Mouse (Mus musculus): ENCODE measurements around the gene Dapk3. TPM values are rescaled to one million over a fixed set of nuclear protein-coding genes. Genes with fewer than 3 reads are reported as not detected.

Dapk3 gene
- polyA plus RNA-seq, 1 experiment from 2014 or later, result 55.1 TPM

GRCm38 (mm10) chr10:81193991-81194774 lies 11.4 kb downstream of the Dapk3 start:
- Histone ChIP-seq H3K9me3 (ENCODE audit: control insufficient read depth, low read length) (no peaks in the 10 kb centered on the region), H3K9ac (replicated peaks; ENCODE audit: low read depth, low read length) (0 out of 2 replicates have a peak overlapping the region, but pooled peaks have one; percentile 17), H3K4me2 (ENCODE audit: low read length) (no peak overlapping the region), H3K4me1 (replicated peaks; ENCODE audit: control insufficient read depth, insufficient read depth, low read length) (peaks cover 12% of the 10 kb centered on the region), H3K27me3 (replicated peaks; ENCODE audit: control insufficient read depth, insufficient read depth, low read length) (peaks cover 29% of the 10 kb centered on the region), H3K4me3 (replicated peaks; ENCODE audit: low read length) (no peak overlapping the region), H3K36me3 (ENCODE audit: control insufficient read depth, insufficient read depth) (0 out of 2 replicates have a peak, but pooled peaks cover 2% of the 10 kb centered on the region), H3K27ac (ENCODE audit: low read length) (no peak overlapping the region)
- 12% methylated on average over 37 of the region's 37 CpGs for WGBS
- no peak for ATAC-seq

- H3K4me1 ChIP-seq (replicated peaks; ENCODE audit: control insufficient read depth, insufficient read depth, low read length), result peaks cover 12% of the 10 kb centered on the region
- 69% methylated on average over 4 of the region's 4 CpGs for WGBS
- no peaks in the 10 kb centered on the region for H3K36me3 ChIP-seq (ENCODE audit: control insufficient read depth, insufficient read depth)
- H3K4me3 ChIP-seq (replicated peaks; ENCODE audit: low read length), result no peak overlapping the region
- ATAC-seq, result no peak
- H3K9me3 ChIP-seq (ENCODE audit: control insufficient read depth, low read length), result no peaks in the 10 kb centered on the region
- H3K27ac ChIP-seq (ENCODE audit: low read length), result no peak overlapping the region
- H3K9ac ChIP-seq (replicated peaks; ENCODE audit: low read depth, low read length), result no peak overlapping the region
- H3K27me3 ChIP-seq (replicated peaks; ENCODE audit: control insufficient read depth, insufficient read depth, low read length), result peaks cover 29% of the 10 kb centered on the region
- H3K4me2 ChIP-seq (ENCODE audit: low read length), result no peak overlapping the region
Measured at GRCm38 (mm10) chr10:81195300-81195699, 12.5 kb downstream of the Dapk3 start.

- no peak overlapping the region for H3K9ac ChIP-seq (replicated peaks; ENCODE audit: low read depth, low read length)
- ATAC-seq, result no peak
- H3K4me3 ChIP-seq (replicated peaks; ENCODE audit: low read length), result no peak overlapping the region
- WGBS, result 60% methylated on average over 11 of the region's 11 CpGs
- no peak overlapping the region for H3K27ac ChIP-seq (ENCODE audit: low read length)
- H3K9me3 ChIP-seq (ENCODE audit: control insufficient read depth, low read length), result no peaks in the 10 kb centered on the region
- no peak overlapping the region for H3K4me2 ChIP-seq (ENCODE audit: low read length)
- peaks cover 12% of the 10 kb centered on the region for H3K4me1 ChIP-seq (replicated peaks; ENCODE audit: control insufficient read depth, insufficient read depth, low read length)
- H3K27me3 ChIP-seq (replicated peaks; ENCODE audit: control insufficient read depth, insufficient read depth, low read length), result peaks cover 29% of the 10 kb centered on the region
- H3K36me3 ChIP-seq (ENCODE audit: control insufficient read depth, insufficient read depth), result no peaks in the 10 kb centered on the region
Measured at GRCm38 (mm10) chr10:81196470-81197065, 13.8 kb downstream of the Dapk3 start.

GRCm38 (mm10) chr10:81197305-81197704 lies 14.5 kb downstream of the Dapk3 start:
- ATAC-seq, result no peak
- Histone ChIP-seq H3K4me3 (replicated peaks; ENCODE audit: low read length) (no peak overlapping the region), H3K9me3 (ENCODE audit: control insufficient read depth, low read length) (no peaks in the 10 kb centered on the region), H3K9ac (replicated peaks; ENCODE audit: low read depth, low read length) (no peak overlapping the region), H3K36me3 (ENCODE audit: control insufficient read depth, insufficient read depth) (no peaks in the 10 kb centered on the region), H3K4me1 (replicated peaks; ENCODE audit: control insufficient read depth, insufficient read depth, low read length) (peaks cover 6% of the 10 kb centered on the region), H3K4me2 (ENCODE audit: low read length) (no peak overlapping the region), H3K27me3 (replicated peaks; ENCODE audit: control insufficient read depth, insufficient read depth, low read length) (peaks cover 29% of the 10 kb centered on the region), H3K27ac (ENCODE audit: low read length) (no peak overlapping the region)
- whole genome bisulfite sequencing, result 48% methylated on average over 6 of the region's 6 CpGs

- Histone ChIP-seq H3K27me3 (replicated peaks; ENCODE audit: control insufficient read depth, insufficient read depth, low read length) (peaks cover 29% of the 10 kb centered on the region), H3K9me3 (ENCODE audit: control insufficient read depth, low read length) (no peaks in the 10 kb centered on the region), H3K4me1 (replicated peaks; ENCODE audit: control insufficient read depth, insufficient read depth, low read length) (peaks cover 2% of the 10 kb centered on the region; the same call in 1 of the 2 replicates), H3K36me3 (ENCODE audit: control insufficient read depth, insufficient read depth) (no peaks in the 10 kb centered on the region), H3K27ac (ENCODE audit: low read length) (no peak overlapping the region), H3K9ac (replicated peaks; ENCODE audit: low read depth, low read length) (no peak overlapping the region), H3K4me2 (ENCODE audit: low read length) (no peak overlapping the region), H3K4me3 (replicated peaks; ENCODE audit: low read length) (no peak overlapping the region)
- 3% methylated on average over 9 of the region's 9 CpGs for WGBS
- no peak for ATAC-seq
Measured at GRCm38 (mm10) chr10:81198230-81198629, 15.4 kb downstream of the Dapk3 start.

GRCm38 (mm10) chr10:81198990-81199389 lies 16.2 kb downstream of the Dapk3 start:
- 86% methylated on average over 6 of the region's 6 CpGs for WGBS

GRCm38 (mm10) chr10:81200141-81200540 lies 17.3 kb downstream of the Dapk3 start:
- 90% methylated on average over 13 of the region's 13 CpGs for WGBS

More at GRCm38 (mm10) chr10:81198990-81199389, 16.2 kb downstream of the Dapk3 start:
- no peak for ATAC-seq
- Histone ChIP-seq H3K4me1 (replicated peaks; ENCODE audit: control insufficient read depth, insufficient read depth, low read length) (no peaks in the 10 kb centered on the region), H3K27me3 (replicated peaks; ENCODE audit: control insufficient read depth, insufficient read depth, low read length) (peaks cover 27% of the 10 kb centered on the region), H3K9ac (replicated peaks; ENCODE audit: low read depth, low read length) (no peak overlapping the region), H3K4me3 (replicated peaks; ENCODE audit: low read length) (no peak overlapping the region), H3K36me3 (ENCODE audit: control insufficient read depth, insufficient read depth) (no peaks in the 10 kb centered on the region), H3K27ac (ENCODE audit: low read length) (no peak overlapping the region), H3K9me3 (ENCODE audit: control insufficient read depth, low read length) (no peaks in the 10 kb centered on the region), H3K4me2 (ENCODE audit: low read length) (no peak overlapping the region)

GRCm38 (mm10) chr10:81200605-81201287 lies 17.9 kb downstream of the Dapk3 start:
- H3K9ac ChIP-seq (replicated peaks; ENCODE audit: low read depth, low read length), result no peak overlapping the region
- H3K4me2 ChIP-seq (ENCODE audit: low read length), result no peak overlapping the region
- ATAC-seq, result no peak
- no peak overlapping the region for H3K4me3 ChIP-seq (replicated peaks; ENCODE audit: low read length)
- 79% methylated on average over 20 of the region's 20 CpGs for WGBS
- no peaks in the 10 kb centered on the region for H3K4me1 ChIP-seq (replicated peaks; ENCODE audit: control insufficient read depth, insufficient read depth, low read length)
- no peaks in the 10 kb centered on the region for H3K9me3 ChIP-seq (ENCODE audit: control insufficient read depth, low read length)
- H3K27ac ChIP-seq (ENCODE audit: low read length), result no peak overlapping the region
- H3K27me3 ChIP-seq (replicated peaks; ENCODE audit: control insufficient read depth, insufficient read depth, low read length), result peaks cover 9% of the 10 kb centered on the region
- H3K36me3 ChIP-seq (ENCODE audit: control insufficient read depth, insufficient read depth), result peaks cover under 1% of the 10 kb centered on the region

More at GRCm38 (mm10) chr10:81200141-81200540, 17.3 kb downstream of the Dapk3 start:
- no peaks in the 10 kb centered on the region for H3K36me3 ChIP-seq (ENCODE audit: control insufficient read depth, insufficient read depth)
- H3K9me3 ChIP-seq (ENCODE audit: control insufficient read depth, low read length), result no peaks in the 10 kb centered on the region
- no peak overlapping the region for H3K4me3 ChIP-seq (replicated peaks; ENCODE audit: low read length)
- H3K27ac ChIP-seq (ENCODE audit: low read length), result no peak overlapping the region
- H3K27me3 ChIP-seq (replicated peaks; ENCODE audit: control insufficient read depth, insufficient read depth, low read length), result peaks cover 15% of the 10 kb centered on the region
- no peaks in the 10 kb centered on the region for H3K4me1 ChIP-seq (replicated peaks; ENCODE audit: control insufficient read depth, insufficient read depth, low read length)
- no peak overlapping the region for H3K9ac ChIP-seq (replicated peaks; ENCODE audit: low read depth, low read length)
- no peak overlapping the region for H3K4me2 ChIP-seq (ENCODE audit: low read length)
- no peak for ATAC-seq
